Mouse (Mus musculus) right cerebral cortex, postnatal 36 days (tissue): ENCODE data around the gene Kcnj15.
A peak's percentile ranks its signal among the peaks of the same experiment; 100 is the strongest.

Experiments
- DNase-seq, 2 experiments: peaks; one replicate each; pipeline ENCODE4 v3.0.0; 2022; ENCODE audit warnings: low spot score in 2 of 2, mixed read lengths in 1 of 2

Gene Kcnj15

DNA sequence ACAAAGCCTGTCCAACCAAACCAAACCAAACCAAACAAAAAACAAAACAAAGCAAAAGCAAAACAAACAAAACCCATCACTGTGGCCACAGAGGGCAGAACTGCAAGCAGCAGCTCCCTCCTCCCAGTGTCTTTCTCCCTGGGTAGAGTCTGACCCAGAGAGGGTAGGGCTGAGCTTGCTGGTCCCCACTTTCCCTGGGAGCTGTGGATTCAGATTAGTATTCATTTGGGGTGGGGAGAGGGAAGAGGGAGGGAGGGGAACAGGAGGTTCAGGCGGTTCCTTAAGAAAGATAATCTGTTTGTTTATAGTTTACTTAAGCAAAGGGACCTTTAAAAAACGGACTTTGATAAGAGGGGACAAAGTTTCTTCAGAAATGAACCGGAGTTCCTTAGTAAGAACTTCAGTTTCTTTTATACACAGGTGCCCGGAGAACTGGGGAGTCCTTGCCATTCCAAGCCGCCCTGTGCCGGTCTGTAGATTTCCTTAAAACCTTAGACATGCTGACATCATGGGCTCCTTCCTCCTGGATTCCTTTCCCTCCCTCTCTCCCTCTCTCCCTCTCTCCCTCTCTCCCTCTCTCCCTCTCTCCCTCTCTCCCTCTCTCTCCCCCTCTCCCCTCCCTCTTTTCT is at the start of gene Kcnj15:
TSS of gene Kcnj15 (plus strand) at position 293 of the 629 bp plus-strand sequence.
- DNase-seq: no peak

DNA sequence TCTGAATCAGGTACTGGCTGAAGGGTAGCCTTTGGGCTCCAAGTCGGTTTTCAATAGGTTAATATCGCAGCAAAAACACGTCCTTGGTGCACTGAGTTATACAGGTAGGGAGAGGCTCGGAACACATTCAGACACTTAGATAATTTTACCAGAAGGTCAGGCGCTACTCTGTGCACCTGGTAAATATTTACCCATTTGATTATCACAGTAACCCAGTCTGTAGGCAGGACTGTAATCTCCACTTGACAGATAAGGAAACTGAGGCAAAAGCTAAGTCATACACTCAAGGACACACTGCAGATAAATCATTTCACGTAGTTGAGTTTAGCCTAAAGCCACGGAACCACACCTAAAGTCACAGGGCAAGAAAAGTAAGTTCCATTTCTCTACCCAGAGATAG is 49.1 kb upstream of the Kcnj15 start:
- no peak for DNase-seq

DNA sequence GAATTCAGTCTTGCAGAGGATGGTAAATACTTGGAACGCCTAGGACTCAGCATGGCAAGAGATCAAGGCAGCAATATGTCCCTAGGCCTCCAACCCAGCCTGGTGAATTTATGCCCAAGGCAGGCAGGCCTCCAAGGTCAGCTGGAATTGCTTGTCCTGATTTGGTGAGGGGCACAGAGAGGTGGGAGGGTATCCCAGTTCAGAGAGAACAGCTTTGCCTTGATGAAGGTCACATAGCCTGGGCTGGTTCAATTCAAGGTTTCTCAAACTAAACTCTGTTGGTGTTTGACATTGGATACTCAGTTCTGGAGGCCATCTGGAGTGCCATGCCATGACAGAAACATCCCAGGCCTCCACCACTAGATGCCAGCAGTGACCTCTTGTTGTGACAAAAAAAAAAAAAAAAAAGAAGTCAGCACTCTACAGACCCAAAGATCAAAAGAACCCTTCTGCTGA is 48.3 kb upstream of the Kcnj15 start:
- DNase-seq: no peak

DNA sequence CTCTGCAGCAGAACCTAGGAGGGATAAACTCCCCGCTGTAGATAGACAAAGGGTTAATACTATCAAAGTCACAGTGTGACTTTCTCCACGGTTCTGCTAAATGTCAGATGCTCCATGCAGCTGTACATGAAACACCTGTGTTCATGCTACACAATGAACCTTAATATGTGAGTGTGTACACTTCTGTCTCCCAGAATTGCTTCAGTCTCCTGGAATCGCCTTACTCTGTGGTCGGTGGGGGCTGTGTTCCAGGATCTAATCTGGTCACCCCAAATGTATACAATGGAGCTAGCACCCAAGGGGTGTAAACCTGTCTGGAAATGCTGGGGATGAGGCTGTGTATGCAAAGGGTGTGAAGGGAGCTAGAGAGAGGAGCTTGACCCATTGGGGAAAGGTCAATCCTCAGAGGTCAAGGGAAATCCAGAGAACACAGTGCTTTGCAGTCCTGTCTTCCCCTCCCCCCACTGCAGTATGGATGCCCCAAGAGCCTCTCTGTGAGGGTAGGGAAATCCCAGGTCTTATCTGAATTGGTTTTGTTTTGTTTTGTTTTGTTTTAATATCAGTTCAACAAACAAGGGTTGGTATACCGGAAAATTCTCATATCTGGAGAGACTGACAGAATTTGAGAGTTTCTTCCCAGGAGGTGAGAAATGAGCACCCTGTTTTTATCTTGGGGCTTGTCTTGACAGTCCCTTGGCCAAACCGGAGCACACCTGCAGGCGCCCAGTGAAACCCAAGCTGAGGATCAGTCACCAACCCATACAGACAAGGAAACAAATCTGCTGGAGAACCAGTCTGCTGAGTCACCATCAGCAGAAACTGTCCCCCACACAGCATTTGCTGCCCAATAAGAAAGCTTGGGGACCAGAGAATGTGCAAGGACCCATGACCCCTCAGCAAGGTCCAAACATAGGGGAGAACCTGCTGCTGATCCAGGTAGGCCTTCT is 42.8 kb upstream of the Kcnj15 start:
- DNase-seq: no peak

DNA sequence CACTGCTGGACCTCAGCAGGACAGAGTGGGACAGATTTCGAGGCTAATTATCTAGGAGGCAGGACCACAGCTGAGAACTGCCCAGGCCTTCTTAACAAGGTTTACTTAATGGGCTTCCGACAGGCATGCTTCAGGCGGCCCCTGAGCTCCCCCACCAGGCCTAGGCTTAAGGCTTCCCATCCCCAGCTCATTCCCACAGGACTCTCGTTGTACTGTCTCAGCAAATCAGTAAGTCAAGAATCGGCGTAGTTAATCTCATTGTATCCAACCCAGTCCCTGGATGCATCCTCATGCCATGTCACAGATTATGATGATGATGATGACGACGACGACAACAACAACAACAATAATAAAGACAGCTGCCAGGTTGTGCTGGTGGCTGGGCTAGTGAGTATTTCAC is 41.6 kb upstream of the Kcnj15 start:
- DNase-seq: no peak

DNA sequence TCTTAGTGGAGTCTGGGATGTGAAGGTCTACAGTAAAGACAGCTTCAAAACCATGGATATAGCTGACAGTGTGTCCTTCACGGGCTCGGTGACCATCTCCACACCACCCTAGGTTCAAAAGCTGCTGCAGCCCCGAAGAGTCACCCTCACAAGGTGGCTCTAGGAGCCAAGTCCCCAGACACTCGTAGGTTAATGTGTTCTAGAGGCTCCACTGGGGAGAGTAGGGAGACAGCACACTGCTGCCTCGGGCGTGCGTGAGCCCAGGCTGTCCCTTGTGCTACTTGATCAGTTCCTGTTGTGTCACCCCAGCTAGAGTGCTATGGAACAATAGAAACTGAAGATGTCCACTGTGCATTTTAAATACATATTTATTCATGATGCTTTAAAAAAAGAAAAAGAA is 41.0 kb upstream of the Kcnj15 start:
- DNase-seq: no peak

DNA sequence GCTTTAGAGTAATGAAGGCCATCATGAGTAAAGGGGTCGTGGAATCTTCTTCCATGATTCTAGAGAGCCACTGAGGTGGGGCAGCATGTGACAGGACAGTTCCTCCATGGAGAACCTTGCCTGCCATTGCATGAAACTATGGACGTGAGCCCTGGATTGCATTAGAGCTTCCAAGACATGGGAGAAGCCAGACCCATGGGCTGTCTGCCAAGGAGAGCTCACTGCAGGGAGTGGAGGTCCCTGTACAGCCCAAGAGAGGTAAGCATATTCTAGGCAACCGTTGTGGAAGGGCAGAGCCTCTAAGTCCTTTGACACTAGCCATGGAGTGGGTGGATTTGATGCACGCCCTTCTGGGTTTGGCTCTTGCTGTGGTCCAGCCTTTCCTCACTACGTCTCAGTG is 40.5 kb upstream of the Kcnj15 start:
- no peak for DNase-seq

DNA sequence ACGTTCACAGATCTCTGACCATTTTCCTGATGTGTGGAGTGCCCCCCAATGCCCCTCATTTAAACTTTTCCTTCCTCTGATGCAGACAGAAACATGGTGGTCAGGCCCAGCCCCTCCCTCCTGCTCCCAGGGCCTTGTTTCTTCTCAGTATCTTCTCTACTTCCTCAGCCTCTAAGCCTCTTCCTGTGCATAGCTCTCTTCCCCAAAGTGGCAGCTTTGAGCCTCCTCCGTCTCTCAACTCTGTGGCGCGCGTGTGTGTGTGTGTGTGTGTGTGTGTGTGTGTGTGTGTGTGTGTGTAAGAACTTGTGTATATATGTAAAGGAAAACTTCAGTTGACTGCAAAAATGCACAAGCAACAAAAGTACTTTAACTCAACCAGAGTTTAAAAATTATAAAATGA is 38.6 kb upstream of the Kcnj15 start:
- no peak for DNase-seq

DNA sequence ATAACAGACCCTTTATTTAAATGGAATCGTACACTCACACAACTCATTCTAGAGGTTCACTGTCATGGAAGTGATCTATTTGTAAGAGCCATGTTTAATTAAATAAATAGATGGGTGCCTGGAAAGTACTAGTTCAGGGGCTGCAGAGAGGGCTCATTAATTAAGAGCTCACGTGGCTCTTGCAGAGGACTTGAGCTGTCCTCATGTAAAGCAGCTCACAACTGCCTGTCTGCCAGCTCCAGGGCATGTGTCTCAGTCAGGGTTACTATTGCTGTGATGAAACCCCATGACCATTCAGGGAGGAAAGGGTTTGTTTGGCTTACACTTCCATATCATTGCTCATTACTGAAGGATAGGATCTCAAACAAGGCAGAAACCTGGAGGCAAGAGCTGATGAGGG is 37.9 kb upstream of the Kcnj15 start:
- no peak for DNase-seq

DNA sequence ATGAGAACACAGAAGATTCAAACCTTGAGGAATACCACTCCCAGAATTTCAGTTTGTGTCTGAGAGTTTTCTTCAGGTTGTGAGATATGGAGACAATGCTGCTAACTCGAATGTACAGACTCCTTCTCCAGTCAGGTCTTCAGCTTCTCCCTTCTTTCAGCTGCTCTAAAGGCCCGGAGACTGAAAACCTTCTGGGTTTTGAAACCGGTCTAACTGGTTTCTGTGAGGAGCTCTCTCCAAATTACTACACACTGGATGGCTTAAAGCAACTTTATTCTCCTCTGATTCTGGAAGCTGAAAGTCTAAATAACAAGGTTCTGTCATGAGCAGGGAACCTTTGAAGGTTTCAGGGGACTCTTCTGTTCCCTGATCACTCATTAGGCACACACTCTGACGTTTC is 36.3 kb upstream of the Kcnj15 start:
- no peak for DNase-seq

DNA sequence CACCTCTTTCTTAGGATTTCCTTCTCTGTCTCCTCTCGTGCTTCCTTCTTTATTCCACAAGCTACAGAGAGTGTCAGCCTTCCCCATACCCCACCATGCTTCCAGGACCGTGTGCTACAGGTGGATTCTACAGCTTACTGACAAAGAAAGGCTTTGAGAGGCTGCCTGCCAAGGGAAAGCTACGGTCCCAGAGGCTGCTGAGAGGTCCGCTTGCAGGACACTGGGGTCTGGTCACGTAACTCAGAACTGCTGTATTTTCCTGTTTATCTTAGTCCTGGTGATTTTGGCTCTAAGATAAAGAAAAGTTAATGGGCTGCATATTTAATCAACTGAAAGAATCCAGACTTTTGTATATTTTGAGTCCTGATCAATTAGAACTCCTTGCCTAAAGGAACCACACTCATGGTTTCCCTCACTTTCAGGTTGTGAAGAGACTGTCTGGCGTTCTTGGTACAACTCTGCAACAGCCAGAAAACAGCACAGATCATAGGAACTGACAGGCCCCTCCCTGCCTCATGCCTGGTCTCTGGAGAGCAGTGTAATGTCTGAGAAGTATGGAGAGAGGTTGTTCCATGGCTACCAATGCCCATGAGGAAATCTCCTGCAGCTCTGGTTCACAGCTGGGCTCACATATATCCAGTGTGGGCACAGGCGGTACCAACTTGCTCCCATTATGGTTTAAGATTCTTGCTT is 35.2 kb upstream of the Kcnj15 start:
- no peak for DNase-seq

DNA sequence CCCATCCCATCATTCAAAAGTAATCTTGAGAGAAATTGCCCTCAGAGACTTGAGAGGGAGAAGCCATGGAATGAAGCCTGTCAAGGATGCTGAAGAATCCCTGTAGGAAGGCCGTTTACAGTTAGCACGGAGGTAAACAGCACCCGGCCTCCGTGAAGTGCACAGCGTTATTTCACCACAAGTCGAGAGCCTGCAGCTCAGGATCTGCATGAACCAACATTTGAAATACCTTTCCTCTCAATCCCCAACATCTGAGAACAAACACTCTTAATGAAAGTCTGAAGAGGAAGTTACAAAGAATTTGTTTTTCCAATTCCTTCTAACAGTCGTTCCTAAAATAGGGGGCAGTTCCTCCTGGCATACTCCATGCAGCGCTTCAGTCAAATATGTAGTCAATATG is 33.9 kb upstream of the Kcnj15 start:
- no peak for DNase-seq

DNA sequence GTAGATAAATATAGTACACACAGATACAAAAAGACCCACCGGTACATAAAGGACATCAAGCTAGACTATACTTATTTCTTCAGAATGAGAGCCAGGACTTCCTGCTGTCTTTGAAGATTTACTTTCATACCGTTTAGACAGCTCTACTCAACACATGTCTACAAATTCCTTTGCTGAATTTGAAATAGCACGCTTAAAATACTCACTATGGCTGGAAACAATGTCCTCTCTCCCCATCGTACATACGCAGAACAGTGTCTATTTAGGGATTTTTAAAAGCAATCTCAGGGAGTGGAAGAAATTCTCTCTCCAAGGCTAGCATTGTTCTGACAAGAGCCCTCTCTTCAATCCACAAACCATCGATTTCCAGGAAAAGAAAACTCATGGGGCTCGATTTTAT is 32.1 kb upstream of the Kcnj15 start:
- no peak for DNase-seq

DNA sequence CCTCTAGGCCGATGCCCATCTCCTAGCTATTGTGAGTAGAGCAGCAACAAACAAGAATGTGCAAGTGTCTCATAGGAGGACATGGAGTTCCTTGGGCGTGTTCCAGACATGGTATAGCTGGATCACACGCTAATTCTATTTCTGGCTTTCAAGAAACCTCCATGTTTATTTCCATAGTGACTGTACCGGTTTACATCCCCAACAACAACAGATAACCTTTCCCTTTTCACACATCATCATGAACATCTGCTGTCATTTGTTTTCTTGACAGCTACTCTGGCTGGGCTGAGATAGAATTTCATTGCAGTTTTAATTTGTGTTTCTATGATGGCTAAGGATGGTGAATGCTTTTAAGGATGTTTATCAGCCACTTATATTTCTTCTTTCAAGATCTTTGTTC is 25.6 kb upstream of the Kcnj15 start:
- no peak for DNase-seq

DNA sequence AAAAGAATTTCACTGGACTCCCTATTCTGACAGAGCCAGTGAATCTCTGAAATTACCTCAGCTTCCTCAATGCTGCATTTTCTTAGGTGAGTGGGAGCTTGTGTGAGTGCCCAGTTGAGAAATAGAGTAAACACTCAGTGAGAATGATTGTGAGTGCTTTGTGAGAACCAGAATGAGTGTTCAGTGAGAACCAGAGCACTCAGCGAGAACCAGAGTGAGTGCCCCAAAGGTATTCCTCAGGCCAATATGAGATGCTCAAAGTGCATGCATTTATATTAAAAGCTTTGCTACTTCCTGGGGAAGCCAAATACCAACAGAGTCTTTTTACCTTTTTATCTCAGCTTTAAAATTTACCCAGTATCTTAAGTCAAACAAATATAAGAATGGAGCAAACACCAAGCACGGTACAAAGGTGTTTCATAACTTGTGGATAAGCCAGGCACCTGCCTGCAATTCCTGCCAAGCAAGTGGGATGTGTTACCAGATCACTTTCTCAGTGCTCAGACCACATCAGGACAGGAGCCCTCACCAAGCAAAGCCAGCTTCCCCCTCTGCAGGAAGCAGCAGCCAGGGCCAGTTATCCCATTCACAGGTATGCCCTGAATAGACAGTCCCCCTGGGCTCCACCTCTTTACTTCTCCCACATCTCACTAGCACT is 22.3 kb upstream of the Kcnj15 start:
- DNase-seq: no peak

DNA sequence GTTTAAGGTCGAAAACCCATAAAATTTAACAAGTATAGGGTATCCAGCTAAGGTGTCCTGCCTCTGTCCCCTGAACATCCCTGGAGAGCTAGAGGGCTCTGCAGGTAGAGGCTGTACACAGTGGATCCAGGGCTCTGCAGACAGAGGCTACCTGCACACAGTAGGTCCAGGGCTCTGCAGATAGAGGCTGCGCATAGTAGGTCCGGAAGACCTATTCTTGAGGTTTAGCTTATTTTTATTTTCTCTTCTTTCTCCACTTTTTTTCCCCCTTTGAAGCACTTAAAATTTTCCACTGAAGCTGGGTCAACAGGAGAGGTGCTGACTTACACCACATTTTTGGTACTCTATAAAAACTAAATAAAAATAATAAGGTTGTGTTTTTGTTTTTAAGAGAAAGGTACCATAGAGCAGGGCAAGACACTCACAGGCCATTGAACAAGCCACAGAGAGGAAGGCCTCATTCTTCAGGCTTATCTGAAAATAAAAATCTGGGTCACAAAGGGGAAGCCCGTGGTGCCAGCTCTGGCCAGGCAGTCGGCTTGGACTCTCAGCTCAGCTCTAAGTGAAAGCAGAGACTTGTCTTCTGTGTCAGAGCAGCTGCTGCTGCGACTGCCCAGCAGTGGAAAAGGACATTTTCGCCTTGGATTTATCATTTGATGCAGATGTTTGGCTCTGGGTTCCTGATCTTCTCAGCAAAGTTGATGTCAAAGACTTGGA is 18.0 kb upstream of the Kcnj15 start:
- no peak for DNase-seq

DNA sequence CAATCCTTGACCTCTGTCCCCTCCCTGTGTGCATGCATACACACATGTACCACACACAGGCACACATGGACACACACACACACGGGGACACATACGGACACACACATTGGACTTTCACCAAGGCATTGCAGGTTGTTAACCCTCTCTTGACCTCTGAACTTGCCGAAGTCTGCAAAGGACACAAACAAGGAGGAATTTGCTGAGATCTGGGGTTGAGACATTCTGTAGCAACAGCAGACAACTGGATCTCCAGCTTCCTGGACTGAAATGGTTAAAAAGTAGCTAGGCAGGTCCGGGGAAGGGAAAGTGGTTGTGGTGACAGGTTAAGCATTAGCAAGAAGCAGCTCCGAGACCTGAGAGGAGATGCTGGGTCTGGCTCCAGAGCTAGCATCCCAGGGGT is 16.7 kb upstream of the Kcnj15 start:
- no peak for DNase-seq

DNA sequence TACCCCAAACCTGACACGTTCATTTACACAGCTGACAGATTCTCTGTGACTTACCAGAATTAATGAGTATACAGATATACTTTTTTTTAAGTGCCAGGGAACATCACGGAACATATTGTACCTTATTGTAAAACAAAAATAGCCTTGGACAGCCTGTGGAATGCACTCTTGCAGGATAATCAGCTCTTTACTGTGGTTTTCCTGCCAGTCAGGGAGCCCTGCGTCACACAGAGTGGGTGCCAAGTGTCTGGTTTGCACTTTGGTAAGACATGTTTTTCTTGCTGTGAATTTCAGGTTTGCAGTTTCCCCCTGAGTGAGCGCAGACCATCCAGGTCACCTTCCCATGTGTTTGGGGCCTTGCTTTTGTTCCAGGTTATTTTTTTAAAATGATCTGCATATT is 15.8 kb upstream of the Kcnj15 start:
- DNase-seq: peak in 1 of 2 experiments; percentile 23

DNA sequence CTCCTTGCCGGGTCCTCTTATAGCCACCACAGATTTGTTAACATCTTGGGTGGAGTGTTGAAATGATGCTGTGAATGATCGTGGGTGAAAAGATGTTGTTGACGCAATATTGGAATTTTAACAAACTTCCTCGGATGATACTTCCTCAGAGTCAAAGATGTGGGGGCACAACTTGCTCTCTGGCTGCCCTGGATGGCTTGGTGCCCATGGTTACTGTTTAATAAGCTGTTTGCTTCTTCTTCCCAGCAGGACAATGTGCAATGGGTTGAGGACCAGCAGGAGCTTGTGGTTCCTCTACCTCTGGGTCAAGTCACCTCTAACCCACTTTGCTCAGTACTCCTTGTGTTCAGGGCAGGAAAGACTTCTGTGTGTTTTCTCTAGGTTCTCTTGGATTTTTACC is 15.2 kb upstream of the Kcnj15 start:
- no peak for DNase-seq

DNA sequence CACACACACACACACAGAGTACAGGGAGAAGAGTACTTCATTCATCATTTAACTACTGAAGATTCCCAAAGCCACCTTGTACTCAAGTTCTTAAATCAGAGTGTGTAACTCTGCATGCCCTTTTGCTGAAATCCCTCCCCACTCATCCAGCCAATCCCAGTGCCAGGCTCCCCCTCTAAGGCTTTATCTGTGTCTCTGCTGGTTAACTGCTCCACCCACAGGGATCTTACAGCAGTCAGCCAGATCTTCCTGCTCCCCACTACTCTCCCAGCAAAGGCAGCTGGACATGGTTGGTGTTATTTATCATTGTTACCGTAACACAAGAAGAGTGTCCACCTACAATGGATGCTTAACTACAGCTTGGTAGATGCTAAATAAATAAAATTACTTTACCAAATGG is 14.0 kb upstream of the Kcnj15 start:
- no peak for DNase-seq

DNA sequence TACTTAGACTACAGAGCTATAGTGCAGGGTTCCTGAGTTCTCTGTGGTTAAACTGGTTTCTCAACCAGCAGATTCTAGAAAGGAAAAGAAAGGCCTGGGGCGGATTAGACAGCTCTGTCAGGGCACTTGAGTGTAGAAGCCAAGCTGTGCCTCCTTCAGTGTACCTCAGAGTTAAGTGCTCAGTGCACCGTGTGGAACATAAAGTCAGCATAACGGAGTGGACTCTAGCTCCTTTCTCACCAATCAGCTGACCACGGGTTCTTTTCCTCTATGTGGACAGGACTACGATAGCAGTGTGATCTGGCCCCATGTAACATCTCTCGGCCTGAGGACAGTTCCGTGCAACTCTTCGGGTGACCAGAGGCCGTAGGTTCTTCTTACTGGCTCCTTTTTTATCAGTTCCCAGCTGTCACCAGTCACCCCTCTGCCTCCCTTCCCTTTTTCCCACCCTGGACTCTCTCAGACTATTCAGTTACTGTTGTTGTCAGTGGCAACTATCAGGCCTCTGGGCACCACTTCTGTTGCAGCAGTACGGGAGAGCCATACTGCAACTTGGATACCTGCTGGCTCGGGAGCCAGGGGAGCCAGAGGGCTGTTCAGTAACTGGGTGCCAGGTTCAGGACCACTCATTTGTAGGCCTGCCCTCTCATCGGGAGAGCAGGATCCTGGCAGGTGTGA is 12.6 kb upstream of the Kcnj15 start:
- no peak for DNase-seq
